Mouse (Mus musculus) regulatory T cell (primary cell): ENCODE measurements around the gene Slc10a1.
"Not testable (repeated sequence)": the region's sequence is repeated elsewhere in the genome, so short reads cannot be mapped to it uniquely, and the experiment has no call there.

Experiments used
- in situ Hi-C: fragments of 300-600 bp; cut with MboI, MseI; formaldehyde crosslinking; loops from one replicate; pipeline ENCODE4 v1.15.1; 2025; ENCODE audit warnings: high pct_unique_total_duplicates

Slc10a1 gene

GRCm38 (mm10) chr12:80967918-80968317, 587 bp downstream of the Slc10a1 start:
- in situ Hi-C loops: no loop called here

GRCm38 (mm10) chr12:80966059-80966838, 2.3 kb downstream of the Slc10a1 start:
- in situ Hi-C loops: no loop called here

- in situ Hi-C loops: no loop called here
Observed at GRCm38 (mm10) chr12:80962566-80962965, 5.9 kb downstream of the Slc10a1 start.

- in situ Hi-C loops: loop anchor here (10.0 kb wide), 1 partner anchor 637 kb away; the partner anchor contains the start of gene Med6
Observed at GRCm38 (mm10) chr12:80957961-80958360, 10.5 kb downstream of the Slc10a1 start.

GRCm38 (mm10) chr12:80956039-80956438, 12.5 kb downstream of the Slc10a1 start:
- in situ Hi-C loops: loop anchor here (10.0 kb wide), 1 partner anchor 639 kb away; the partner anchor contains the start of gene Med6

- in situ Hi-C loops: loop anchor here (10.0 kb wide), 1 partner anchor 642 kb away; the partner anchor contains the start of gene Med6
Observed at GRCm38 (mm10) chr12:80952526-80952925, 16.0 kb downstream of the Slc10a1 start.

GRCm38 (mm10) chr12:80951640-80952219, 16.8 kb downstream of the Slc10a1 start:
- in situ Hi-C loops: loop anchor here (10.0 kb wide), 1 partner anchor 643 kb away; the partner anchor contains the start of gene Med6

- in situ Hi-C loops: loop anchor here (10.0 kb wide), 1 partner anchor 645 kb away; the partner anchor contains the start of gene Med6
Observed at GRCm38 (mm10) chr12:80949603-80950002, 18.9 kb downstream of the Slc10a1 start.

GRCm38 (mm10) chr12:80948202-80948601, 20.3 kb downstream of the Slc10a1 start:
- in situ Hi-C loops: no loop called here

- in situ Hi-C loops: no loop called here
Observed at GRCm38 (mm10) chr12:80945996-80946355, 22.5 kb downstream of the Slc10a1 start.

- in situ Hi-C loops: no loop called here
Observed at GRCm38 (mm10) chr12:80945334-80945995, 23.0 kb downstream of the Slc10a1 start, which contains the start of gene Srsf5. TSS of gene Srsf5 (plus strand) at chr12:80945504.

GRCm38 (mm10) chr12:80944963-80945333, 23.6 kb downstream of the Slc10a1 start:
- in situ Hi-C loops: not testable (repeated sequence)

GRCm38 (mm10) chr12:80944204-80944603, 24.3 kb downstream of the Slc10a1 start:
- in situ Hi-C loops: no loop called here

- in situ Hi-C loops: no loop called here
Observed at GRCm38 (mm10) chr12:80943395-80943794, 25.1 kb downstream of the Slc10a1 start.

- in situ Hi-C loops: no loop called here
Observed at GRCm38 (mm10) chr12:80941886-80942285, 26.6 kb downstream of the Slc10a1 start.

- in situ Hi-C loops: no loop called here
Observed at GRCm38 (mm10) chr12:80939165-80939564, 29.3 kb downstream of the Slc10a1 start.

GRCm38 (mm10) chr12:80938642-80939041, 29.9 kb downstream of the Slc10a1 start:
- in situ Hi-C loops: no loop called here

- in situ Hi-C loops: no loop called here
Observed at GRCm38 (mm10) chr12:80937331-80938029, 31.0 kb downstream of the Slc10a1 start.

- in situ Hi-C loops: no loop called here
Observed at GRCm38 (mm10) chr12:80936751-80937150, 31.8 kb downstream of the Slc10a1 start.

- in situ Hi-C loops: no loop called here
Observed at GRCm38 (mm10) chr12:80932865-80933264, 35.6 kb downstream of the Slc10a1 start.

GRCm38 (mm10) chr12:80931402-80932140, 36.9 kb downstream of the Slc10a1 start:
- in situ Hi-C loops: no loop called here
